Mouse (Mus musculus): ENCODE results near the gene Stxbp1.

GRCm38 (mm10) chr2:32863317-32863716 lies 16.3 kb upstream of the Stxbp1 start:
- TF ChIP-seq POLR2A (IDR thresholded peaks at IDR 0.05; ENCODE audit: insufficient read depth, low read depth, low read length) (no peak), CTCF (IDR thresholded peaks at IDR 0.05; ENCODE audit: insufficient read depth, low read depth, low read length) (no peak)
